In the genomic region with DNA sequence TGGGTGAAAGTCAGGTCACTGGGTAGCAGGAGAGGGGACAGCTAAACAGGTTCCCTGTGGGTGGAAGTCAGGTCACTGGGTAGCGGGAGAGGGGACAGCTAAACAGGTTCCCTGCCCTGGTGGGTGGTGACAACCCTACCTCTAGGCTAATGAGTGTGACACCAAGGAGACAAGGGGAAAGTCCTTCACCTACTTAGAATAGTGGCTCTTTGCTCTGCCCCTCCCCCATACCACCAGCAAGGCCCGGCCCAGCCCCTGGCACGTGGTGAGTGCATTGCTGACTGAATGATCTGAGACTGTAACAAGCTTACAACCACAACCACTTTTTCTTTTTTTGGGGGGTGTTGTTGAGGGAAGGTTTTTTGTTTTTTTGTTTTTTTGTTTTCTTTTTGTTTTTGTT, we compare ENCODE assay signal across 12 mouse cellular contexts. TPM values are rescaled to one million over a fixed set of nuclear protein-coding genes. Genes with fewer than 3 reads are reported as not detected.
A peak's percentile ranks its signal among the peaks of the same experiment; 100 is the strongest.
DNase-seq lines count a peak whose midpoint lies in the region; ATAC-seq and TF ChIP-seq lines count a peak whose summit lies in the region.
"Had no signal": no experiment of that assay in that cellular context is flagged by ENCODE, and none has a peak within 500 bp of the region (broad histone marks: within the 10 kb centered on the region; RNA-seq: fewer than 3 reads in every experiment).

No protein-coding gene starts in this region.

- no peak for TF ChIP-seq EP300 in heart, adult 2 months (IDR thresholded peaks at IDR 0.05; ENCODE audit: insufficient read depth, low read depth, low read length)

- no peaks in the 10 kb centered on the region for H3K9me3 ChIP-seq in heart, embryonic 12.5 days (replicated peaks)
- H3K9me3 ChIP-seq: hindbrain, embryonic 12.5 days; limb, embryonic 15.5 days had no signal

- no peaks in the 10 kb centered on the region for H3K79me2 ChIP-seq in heart, adult 2 months (replicated peaks; ENCODE audit: control insufficient read depth, insufficient read depth, low read length)

- no peak for TF ChIP-seq POLR2A in heart, adult 2 months (IDR thresholded peaks at IDR 0.05; ENCODE audit: insufficient read depth, low read depth, low read length)

- intact Hi-C loops in heart, adult 2 months (cut with DNase I) = no loop called here

- peaks cover 20% of the 10 kb centered on the region; the same call in 1 of the 2 replicates for H3K4me1 ChIP-seq in heart, embryonic 12.5 days (replicated peaks)
- H3K4me1 ChIP-seq in heart, adult 2 months (ENCODE audit: control insufficient read depth, insufficient read depth, low read length) = no peaks in the 10 kb centered on the region
- H3K4me1 ChIP-seq: hindbrain, embryonic 12.5 days had no signal

- H3K9ac ChIP-seq in heart, embryonic 12.5 days = no peak overlapping the region
- H3K9ac ChIP-seq in heart, adult 2 months (ENCODE audit: low read depth, low read length) = no peak overlapping the region
- H3K9ac ChIP-seq: hindbrain, embryonic 12.5 days; limb, embryonic 15.5 days had no signal

- no peak for TF ChIP-seq CTCF in heart, adult 2 months (IDR thresholded peaks at IDR 0.05)

- H3K4me3 ChIP-seq in heart, embryonic 12.5 days = no peak overlapping the region
- no peak overlapping the region for H3K4me3 ChIP-seq in heart, adult 2 months
- H3K4me3 ChIP-seq: hindbrain, embryonic 12.5 days; limb, embryonic 15.5 days had no signal

- no peak overlapping the region for H3K4me2 ChIP-seq in heart, embryonic 12.5 days
- H3K4me2 ChIP-seq: hindbrain, embryonic 12.5 days; limb, embryonic 15.5 days had no signal

- no peak for DNase-seq in heart, adult 2 months
- peak; percentile 84 for DNase-seq in A20 (ENCODE audit: low read depth, low spot score)
- peak; percentile 30 for DNase-seq in MEL-GATA-1-ER (ENCODE audit: extremely low read depth, low read depth)
- peak; percentile 36 for DNase-seq in kidney, postnatal 14 days
- DNase-seq in cerebellum, postnatal 4 days (ENCODE audit: low spot score in 2 of 2) = no peak
- no peak for DNase-seq in left cerebral cortex, adult 8-10 months (ENCODE audit: low spot score in 2 of 2)
- DNase-seq in layer of hippocampus, postnatal 25 days (ENCODE audit: extremely low spot score in 1 of 2, low spot score in 1 of 2) = no peak

- WGBS in heart, embryonic 12.5 days = 28% methylated on average over 3 of the region's 3 CpGs
- WGBS in heart, adult 2 months = 39% methylated on average over 3 of the region's 3 CpGs

- peak; percentile 58; the same call in 1 of the 2 replicates for ATAC-seq in heart, embryonic 12.5 days (ENCODE audit: insufficient number of reproducible peaks, low FRiP score)

- no peaks in the 10 kb centered on the region for H3K36me3 ChIP-seq in heart, embryonic 12.5 days
- no peaks in the 10 kb centered on the region for H3K36me3 ChIP-seq in heart, adult 2 months (ENCODE audit: control insufficient read depth, insufficient read depth, low read length)

- H3K27ac ChIP-seq in heart, embryonic 12.5 days (ENCODE audit: poor library complexity, severe bottlenecking) = no peak overlapping the region
- H3K27ac ChIP-seq in heart, adult 2 months = no peak overlapping the region
- H3K27ac ChIP-seq: hindbrain, embryonic 12.5 days; limb, embryonic 15.5 days had no signal

- peaks cover 11% of the 10 kb centered on the region; the same call in 1 of the 2 replicates for H3K27me3 ChIP-seq in heart, embryonic 12.5 days (replicated peaks)
- H3K27me3 ChIP-seq in heart, adult 2 months (ENCODE audit: control insufficient read depth, insufficient read depth, low read length) = no peaks in the 10 kb centered on the region
- H3K27me3 ChIP-seq: hindbrain, embryonic 12.5 days; limb, embryonic 15.5 days had no signal

RNA-seq across cellular contexts. Expression of gene Serinc2, which starts 27.2 kb away (rescaled TPM):
- 13.6 and 14.1 TPM in 2 replicates for polyA plus RNA-seq in heart, embryonic 12.5 days (2016; fragmentation: Nextera tagmentation; extraction: Ambion mirVana)
- 1 to 10 TPM; 1.8 to 2.8 TPM for total RNA-seq in heart, adult 2 months (2021)
- polyA plus RNA-seq in heart, adult 2 months (2012; rRNA removed) = 1.4 and 1.8 TPM in 2 replicates
- total RNA-seq in left cerebral cortex, adult 8-10 months (2022) = 1 to 10 TPM; 5.0 to 7.8 (median 6.5) TPM
- total RNA-seq in layer of hippocampus, postnatal 25 days (2021) = 10 to 100 TPM in 1 of 2 experiments, 1 to 10 TPM in 1; 9.2 to 12.9 TPM

RNA-seq across cellular contexts. Expression of gene Gm853, which starts 29.6 kb away (rescaled TPM):
- not detected in 2 replicates for polyA plus RNA-seq in heart, embryonic 12.5 days (2016; fragmentation: Nextera tagmentation; extraction: Ambion mirVana)
- total RNA-seq in heart, adult 2 months (2021) = not detected
- not detected in 2 replicates for polyA plus RNA-seq in heart, adult 2 months (2012; rRNA removed)
- not detected for total RNA-seq in left cerebral cortex, adult 8-10 months (2022)
- total RNA-seq in layer of hippocampus, postnatal 25 days (2021) = not detected
- total RNA-seq: layer of hippocampus, postnatal 10 days had no signal
- polyA plus RNA-seq: limb, embryonic 15.5 days; stomach, embryonic 14.5 days had no signal

RNA-seq across cellular contexts. Expression of gene Fabp3, which starts 56.6 kb away (rescaled TPM):
- polyA plus RNA-seq in heart, embryonic 12.5 days (2016; fragmentation: Nextera tagmentation; extraction: Ambion mirVana) = 762 and 794 TPM in 2 replicates
- total RNA-seq in heart, adult 2 months (2021) = 1,000 to 10,000 TPM; 5,566 to 6,234 TPM
- polyA plus RNA-seq in heart, adult 2 months (2012; rRNA removed) = 6,657 and 8,958 TPM in 2 replicates
- total RNA-seq in left cerebral cortex, adult 8-10 months (2022) = 100 to 1,000 TPM; 131 to 144 (median 138) TPM
- total RNA-seq in layer of hippocampus, postnatal 25 days (2021) = 100 to 1,000 TPM; 108 to 111 TPM

RNA-seq across cellular contexts. Expression of gene Gm10570, which starts 56.7 kb away (rescaled TPM):
- polyA plus RNA-seq in heart, embryonic 12.5 days (2016; fragmentation: Nextera tagmentation; extraction: Ambion mirVana) = 0.88 and 1.5 TPM in 2 replicates
- not detected for total RNA-seq in heart, adult 2 months (2021)
- polyA plus RNA-seq in heart, adult 2 months (2012; rRNA removed) = 0.27 and 0.73 TPM in 2 replicates
- total RNA-seq in left cerebral cortex, adult 8-10 months (2022) = 1 to 10 TPM in 3 of 4 experiments, not detected in 1; 1.7 to 2.5 (median 2.2) TPM
- 1 to 10 TPM; 1.2 to 1.4 TPM for total RNA-seq in layer of hippocampus, postnatal 25 days (2021)
- total RNA-seq: layer of hippocampus, postnatal 10 days had no signal
- polyA plus RNA-seq: limb, embryonic 15.5 days; stomach, embryonic 14.5 days had no signal

Comparison
In these comparisons a context has a peak if more than half of its experiments do, and no peak if none do; other contexts are left out.
1. DNase-seq: peak in A20 (single experiment), MEL-GATA-1-ER (single experiment) and kidney, postnatal 14 days (single experiment); none in heart, adult 2 months (0 of 2), cerebellum, postnatal 4 days (0 of 2), left cerebral cortex, adult 8-10 months (0 of 2) and layer of hippocampus, postnatal 25 days (0 of 2).
2. RNA of gene Fabp3, which starts 56.6 kb away (total RNA-seq): 5,566 to 6,234 TPM in heart, adult 2 months; 131 to 144 TPM in left cerebral cortex, adult 8-10 months and 108 to 111 TPM in layer of hippocampus, postnatal 25 days; every median in the first group is over 10 times any median in the second.